Mouse (Mus musculus) midbrain, embryonic 11.5 days (tissue): ENCODE data around the gene Fgf22. TPM values are rescaled to one million over a fixed set of nuclear protein-coding genes. Genes with fewer than 3 reads are reported as not detected.

Experiments
- ATAC-seq: fragments of 200-750 bp; cut with Nextera tagmentation; 2 replicates; pipeline ENCODE4 v1.8.0; 2017; ENCODE audit warnings: moderate TSS enrichment, moderate library complexity; ENCODE audit not compliant: low FRiP score
- DNase-seq: peaks from one replicate; pipeline ENCODE4 v3.0.0; 2015; ENCODE audit warnings: low spot score; ENCODE audit errors: missing footprints
- H3K27ac ChIP-seq: fragments of 300-500 bp; sonication (generic); 2 replicates; pipeline ENCODE4 v1.5.1; 2014; ENCODE audit warnings: low read depth, low read length
- H3K27me3 ChIP-seq: fragments of 300-500 bp; sonication (generic); 2 replicates; pipeline ENCODE4 v1.6.1; 2014; ENCODE audit warnings: mild to moderate bottlenecking, low read length, moderate library complexity, mixed read lengths; ENCODE audit not compliant: control insufficient read depth, insufficient read depth
- H3K36me3 ChIP-seq: fragments of 300-500 bp; sonication (generic); 2 replicates; pipeline ENCODE4 v1.6.1; 2014; ENCODE audit warnings: mild to moderate bottlenecking, low read length, moderate library complexity, mixed read lengths; ENCODE audit not compliant: control insufficient read depth, insufficient read depth
- H3K4me1 ChIP-seq: fragments of 300-500 bp; sonication (generic); 2 replicates; pipeline ENCODE4 v1.6.1; 2014; ENCODE audit warnings: low read length; ENCODE audit not compliant: control insufficient read depth, insufficient read depth
- H3K4me2 ChIP-seq: fragments of 300-500 bp; sonication (generic); 2 replicates; pipeline ENCODE4 v1.6.1; 2014; ENCODE audit warnings: mild to moderate bottlenecking, moderate library complexity
- H3K4me3 ChIP-seq: fragments of 300-500 bp; sonication (generic); 2 replicates; pipeline ENCODE4 v1.5.1; 2014; ENCODE audit warnings: low read depth, low read length
- H3K9ac ChIP-seq: fragments of 300-500 bp; sonication (generic); 2 replicates; pipeline ENCODE4 v1.6.1; 2014; ENCODE audit warnings: low read length
- H3K9me3 ChIP-seq: fragments of 300-500 bp; sonication (generic); 2 replicates; pipeline ENCODE4 v1.6.1; 2016; ENCODE audit warnings: low read length; ENCODE audit not compliant: control insufficient read depth
- WGBS: fragments of 180-500 bp; shearing (Covaris S2); extraction: QIAGEN DNeasy Blood & Tissue Kit; methylation state at CpG from one replicate; pipeline ENCODE4 v1.1.7; 2014; 5-methylcytosine and 5-hydroxymethylcytosine counted together
- polyA plus RNA-seq: library from polyadenylated mRNA; unstranded; fragments of >200 nt; fragmentation: Nextera tagmentation; extraction: Ambion mirVana; gene quantifications from 2 replicates; pipeline ENCODE4 v1.2.1, GENCODE M21; 2014

The Fgf22 gene
- polyA plus RNA-seq, 1 experiment from 2014 or later: 0.08 TPM

DNA sequence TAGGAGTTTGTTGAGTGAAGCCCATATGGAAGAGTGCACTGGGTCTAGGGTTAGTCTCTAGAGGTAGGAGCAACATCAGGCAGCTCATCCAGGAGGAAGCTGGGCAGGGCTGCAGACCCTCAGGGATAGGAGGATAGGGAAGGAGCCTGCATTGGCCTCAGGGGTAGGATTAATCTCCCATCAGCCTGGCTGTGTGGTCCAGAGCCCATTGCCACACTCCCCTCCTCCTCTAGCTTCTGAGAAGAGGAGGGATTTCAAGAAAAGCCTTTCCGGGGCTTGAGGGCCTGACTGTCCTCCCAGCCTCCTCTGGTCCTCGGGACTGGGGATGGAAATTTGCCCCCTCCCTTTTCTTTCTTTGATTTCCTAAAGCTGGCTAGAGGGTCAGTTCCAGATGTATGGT is 24.3 kb downstream of the Fgf22 start:
- no peaks in the 10 kb centered on the region for H3K36me3 ChIP-seq
- H3K4me2 ChIP-seq: no peak overlapping the region
- H3K27ac ChIP-seq: no peak overlapping the region
- H3K9ac ChIP-seq: no peak overlapping the region
- ATAC-seq (no peak), DNase-seq (peak; percentile 86)
- peaks cover 43% of the 10 kb centered on the region for H3K27me3 ChIP-seq
- H3K4me3 ChIP-seq: no peak overlapping the region
- no peaks in the 10 kb centered on the region; the same call in 1 of the 2 replicates for H3K9me3 ChIP-seq
- peaks cover 8% of the 10 kb centered on the region for H3K4me1 ChIP-seq
- 8% methylated on average over 2 of the region's 2 CpGs for WGBS

DNA sequence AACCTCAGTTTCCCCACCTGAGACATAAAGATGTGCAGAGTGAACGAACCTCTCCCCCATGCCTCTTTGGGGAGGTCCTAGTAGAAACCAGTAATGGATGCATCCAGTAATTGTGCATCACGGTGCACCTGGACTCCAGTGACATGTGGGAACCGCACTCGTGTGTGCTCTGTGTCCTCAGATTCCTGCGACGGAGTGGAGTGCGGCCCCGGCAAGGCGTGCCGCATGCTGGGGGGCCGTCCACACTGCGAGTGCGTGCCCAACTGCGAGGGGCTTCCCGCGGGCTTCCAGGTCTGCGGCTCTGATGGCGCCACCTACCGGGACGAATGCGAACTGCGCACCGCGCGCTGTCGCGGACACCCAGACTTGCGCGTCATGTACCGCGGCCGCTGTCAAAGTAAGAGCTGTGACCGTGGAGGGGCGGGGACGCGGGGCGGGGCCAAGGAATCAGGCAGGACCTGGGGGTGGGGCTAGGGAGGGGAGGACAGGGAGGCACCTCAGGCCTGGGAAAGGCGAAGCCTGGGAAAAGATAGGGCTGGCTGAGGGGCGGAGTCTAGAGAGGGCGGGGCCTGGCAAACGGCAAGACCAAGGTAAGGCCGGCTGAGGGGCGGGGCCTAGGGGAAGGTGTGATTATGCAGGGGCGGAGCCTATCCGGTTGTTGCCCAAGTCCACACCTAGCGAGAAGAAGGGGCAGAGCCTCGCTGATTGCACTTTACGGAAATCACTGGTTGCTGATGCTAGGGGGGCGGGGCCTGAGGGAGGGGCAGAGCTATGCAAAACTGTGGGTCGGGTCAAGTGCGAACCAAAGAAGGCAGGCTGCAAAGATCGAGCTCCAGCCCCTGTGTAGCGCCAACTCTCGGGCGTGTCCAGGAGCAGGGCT is 25.1 kb downstream of the Fgf22 start:
- Histone ChIP-seq H3K36me3 (no peaks in the 10 kb centered on the region), H3K4me2 (peak overlapping the region; percentile 43), H3K9ac (no peak overlapping the region; the same call in 1 of the 2 replicates), H3K4me1 (peaks cover 8% of the 10 kb centered on the region), H3K4me3 (peak overlapping the region; percentile 25), H3K9me3 (no peaks in the 10 kb centered on the region; the same call in 1 of the 2 replicates), H3K27me3 (peaks cover 43% of the 10 kb centered on the region), H3K27ac (no peak overlapping the region)
- WGBS: 2% methylated on average over 55 of the region's 55 CpGs
- DNase-seq (peak; percentile 100), ATAC-seq (peak; percentile 91)

DNA sequence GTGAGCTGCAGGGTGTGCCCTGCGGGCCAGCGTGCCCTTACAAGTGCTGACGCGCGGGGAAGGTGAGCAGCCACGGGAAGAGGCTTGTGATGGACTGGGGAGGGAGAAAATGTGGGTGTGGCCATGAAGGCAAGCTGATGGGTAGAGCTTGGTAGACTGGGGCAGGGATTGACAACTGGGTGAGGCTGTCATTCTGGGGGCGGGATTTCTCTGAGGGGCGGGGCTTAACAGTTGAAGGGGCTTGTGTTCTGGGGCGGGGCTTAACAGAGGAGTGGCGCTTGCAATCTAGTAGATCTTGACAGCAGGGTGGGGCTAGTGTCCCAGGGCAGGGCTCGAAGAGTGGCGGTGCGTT is 25.8 kb downstream of the Fgf22 start:
- no peaks in the 10 kb centered on the region for H3K9me3 ChIP-seq
- H3K9ac ChIP-seq: no peak overlapping the region
- under 1% methylated on average over 13 of the region's 13 CpGs for WGBS
- no peak; the same call in 1 of the 2 replicates for ATAC-seq
- peaks cover 43% of the 10 kb centered on the region for H3K27me3 ChIP-seq
- peaks cover 8% of the 10 kb centered on the region for H3K4me1 ChIP-seq
- no peaks in the 10 kb centered on the region for H3K36me3 ChIP-seq
- peak overlapping the region; percentile 43 for H3K4me2 ChIP-seq
- H3K4me3 ChIP-seq: peak overlapping the region; percentile 25
- no peak overlapping the region for H3K27ac ChIP-seq
- peak; percentile 95 for DNase-seq

DNA sequence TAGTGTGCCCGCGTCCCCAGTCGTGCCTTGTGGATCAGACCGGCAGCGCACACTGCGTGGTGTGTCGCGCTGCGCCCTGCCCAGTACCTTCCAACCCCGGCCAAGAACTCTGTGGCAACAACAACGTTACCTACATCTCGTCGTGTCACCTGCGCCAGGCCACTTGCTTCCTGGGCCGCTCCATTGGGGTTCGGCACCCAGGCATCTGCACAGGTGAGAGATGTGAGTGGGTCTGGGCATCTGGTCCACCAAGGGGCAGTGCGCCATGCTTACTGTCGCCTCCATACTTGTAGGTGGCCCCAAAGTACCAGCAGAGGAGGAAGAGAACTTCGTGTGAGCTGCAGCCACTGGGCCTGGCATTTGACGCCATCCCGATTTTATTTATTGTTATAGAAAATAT is 26.3 kb downstream of the Fgf22 start:
- ATAC-seq (no peak), DNase-seq (no peak)
- peaks cover 43% of the 10 kb centered on the region for H3K27me3 ChIP-seq
- no peaks in the 10 kb centered on the region for H3K36me3 ChIP-seq
- no peak overlapping the region for H3K27ac ChIP-seq
- 27% methylated on average over 21 of the region's 21 CpGs for WGBS
- H3K4me3 ChIP-seq: 0 out of 2 replicates have a peak overlapping the region, but pooled peaks have one; percentile 25
- H3K4me2 ChIP-seq: peak overlapping the region; percentile 43
- peaks cover 8% of the 10 kb centered on the region for H3K4me1 ChIP-seq
- H3K9me3 ChIP-seq: no peaks in the 10 kb centered on the region
- H3K9ac ChIP-seq: no peak overlapping the region

DNA sequence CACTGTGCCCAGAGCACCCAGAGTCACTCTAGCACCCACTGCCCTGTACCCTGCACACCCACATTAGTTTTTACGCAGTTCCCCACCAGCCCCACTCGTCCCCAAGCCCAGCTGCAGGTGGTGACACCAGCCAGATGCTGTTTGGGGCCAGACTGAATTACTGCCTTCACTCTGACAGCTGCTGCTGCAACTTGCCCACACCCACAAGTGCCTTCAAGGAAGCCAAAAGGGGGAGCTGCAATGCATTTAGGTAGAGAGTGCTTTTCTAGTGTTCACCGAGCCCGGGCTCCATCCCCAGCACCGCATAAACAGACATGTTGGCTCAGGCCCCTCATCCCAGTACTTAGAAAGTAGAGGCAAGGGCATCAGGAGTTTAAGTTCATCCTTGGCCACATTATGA is 27.1 kb downstream of the Fgf22 start:
- WGBS: 58% methylated on average over 5 of the region's 5 CpGs
- peaks cover 37% of the 10 kb centered on the region for H3K27me3 ChIP-seq
- no peak overlapping the region for H3K27ac ChIP-seq
- H3K9me3 ChIP-seq: no peaks in the 10 kb centered on the region
- ATAC-seq: no peak
- peaks cover 8% of the 10 kb centered on the region for H3K4me1 ChIP-seq
- H3K4me3 ChIP-seq: no peak overlapping the region
- no peak overlapping the region for H3K4me2 ChIP-seq
- no peak for DNase-seq
- H3K9ac ChIP-seq: no peak overlapping the region
- no peaks in the 10 kb centered on the region for H3K36me3 ChIP-seq

DNA sequence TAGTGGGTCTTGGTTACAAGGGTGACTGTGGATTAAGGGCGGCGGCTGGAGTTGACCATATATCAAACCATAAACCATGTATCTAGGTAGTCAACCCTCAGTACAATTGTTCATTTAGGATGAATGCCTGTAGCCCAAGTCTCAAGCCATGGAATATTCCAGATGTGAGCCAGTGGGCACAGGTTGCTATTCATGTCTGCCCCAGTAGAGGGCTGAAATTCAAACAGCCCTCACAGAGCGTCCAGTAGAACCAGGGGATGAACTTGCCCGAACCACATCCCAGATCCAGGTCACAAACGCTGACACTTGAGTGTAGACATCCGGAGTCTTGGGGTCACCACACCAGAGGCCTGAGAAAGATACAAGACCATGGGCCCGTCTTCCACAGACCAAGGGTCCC is 28.2 kb downstream of the Fgf22 start:
- Histone ChIP-seq H3K4me3 (no peak overlapping the region), H3K9ac (no peak overlapping the region), H3K9me3 (no peaks in the 10 kb centered on the region), H3K36me3 (no peaks in the 10 kb centered on the region), H3K4me1 (peaks cover 8% of the 10 kb centered on the region), H3K4me2 (no peak overlapping the region), H3K27ac (no peak overlapping the region), H3K27me3 (peaks cover 27% of the 10 kb centered on the region)
- WGBS: 68% methylated on average over 7 of the region's 7 CpGs
- DNase-seq (no peak), ATAC-seq (no peak)

GRCm38 (mm10) chr10:79783920-79784800 is 29.3 kb downstream of the Fgf22 start:
- no peaks in the 10 kb centered on the region for H3K9me3 ChIP-seq
- ATAC-seq (no peak), DNase-seq (peak; percentile 91)
- WGBS: 48% methylated on average over 27 of the region's 27 CpGs
- H3K9ac ChIP-seq: no peak overlapping the region
- peaks cover 8% of the 10 kb centered on the region for H3K4me1 ChIP-seq
- H3K4me3 ChIP-seq: no peak overlapping the region
- peaks cover 16% of the 10 kb centered on the region for H3K27me3 ChIP-seq
- H3K4me2 ChIP-seq: no peak overlapping the region
- H3K36me3 ChIP-seq: no peaks in the 10 kb centered on the region
- H3K27ac ChIP-seq: no peak overlapping the region

- H3K27ac ChIP-seq: no peak overlapping the region
- H3K4me1 ChIP-seq: peaks cover 2% of the 10 kb centered on the region; the same call in 1 of the 2 replicates
- H3K9ac ChIP-seq: no peak overlapping the region
- 33% methylated on average over 7 of the region's 7 CpGs for WGBS
- no peaks in the 10 kb centered on the region for H3K27me3 ChIP-seq
- DNase-seq (peak; percentile 97), ATAC-seq (0 out of 2 replicates have a peak, but pooled peaks have one; percentile 26)
- no peak overlapping the region for H3K4me3 ChIP-seq
- H3K9me3 ChIP-seq: no peaks in the 10 kb centered on the region
- H3K4me2 ChIP-seq: no peak overlapping the region
- no peaks in the 10 kb centered on the region for H3K36me3 ChIP-seq
These were observed 33.7 kb downstream of the Fgf22 start for GRCm38 (mm10) chr10:79788386-79789158.
